In the genomic region with DNA sequence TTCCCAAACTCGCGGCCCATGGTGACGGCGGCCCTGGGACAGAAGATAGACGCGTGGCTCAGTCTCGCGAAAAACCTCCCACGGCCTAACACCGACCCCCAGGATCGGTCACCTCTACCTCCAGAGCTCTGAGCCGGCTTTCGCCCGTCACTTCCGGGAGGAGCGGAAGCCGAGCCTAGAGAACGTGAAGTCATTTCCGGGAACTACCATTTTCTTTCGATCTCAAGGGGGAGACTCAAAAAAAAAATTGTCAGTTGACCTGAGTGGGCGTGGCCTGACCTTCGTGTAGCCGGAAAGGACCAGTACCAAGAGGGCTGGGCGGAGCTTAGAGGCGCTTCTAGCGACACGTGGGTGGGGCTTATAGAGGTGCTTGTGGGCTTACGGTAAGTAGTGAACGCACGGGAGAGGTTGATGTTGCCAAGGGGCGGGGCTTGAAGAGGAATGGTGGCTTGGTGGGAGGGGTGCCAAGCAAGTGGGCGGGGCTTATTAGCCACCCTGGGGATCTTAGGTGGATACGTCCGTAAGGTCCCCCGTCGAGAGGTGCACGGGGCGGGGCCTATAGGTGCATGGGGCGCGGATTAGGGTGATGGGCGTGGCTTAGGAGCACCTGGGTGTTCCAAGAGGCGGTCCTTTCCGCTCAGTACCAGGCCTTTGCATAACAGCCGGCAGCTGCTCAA, we compare ENCODE assay signal across 8 mouse cellular contexts. TPM values are rescaled to one million over a fixed set of nuclear protein-coding genes. Genes with fewer than 3 reads are reported as not detected.
A peak's percentile ranks its signal among the peaks of the same experiment; 100 is the strongest.
DNase-seq lines count a peak whose midpoint lies in the region; ATAC-seq lines count a peak whose summit lies in the region.

Gene Uqcrq, minus strand, starts transcription at position 162 of the 677 bp plus-strand sequence.
Gene Gdf9, plus strand, starts transcription at position 354 of the 677 bp plus-strand sequence.

- no peaks in the 10 kb centered on the region for H3K27me3 ChIP-seq in heart, embryonic 10.5 days (ENCODE audit: insufficient read depth, poor library complexity, severe bottlenecking)
- no peaks in the 10 kb centered on the region for H3K27me3 ChIP-seq in kidney, embryonic 15.5 days

- DNase-seq in B cell, adult 2 months: peak; percentile 99 to 100
- DNase-seq in brain, adult 2 months (ENCODE audit: low read depth, low spot score): peak; percentile 100
- DNase-seq in heart, embryonic 10.5 days (ENCODE audit: low spot score): peak; percentile 100
- DNase-seq in liver: peak; percentile 99
- DNase-seq in spleen, postnatal 4 days (ENCODE audit: low spot score in 2 of 2): peak; percentile 98 to 99

- H3K4me3 ChIP-seq in heart, embryonic 10.5 days: peak within 1 kb of the TSS; percentile 88
- peak within 1 kb of the TSS; percentile 98 for H3K4me3 ChIP-seq in kidney, embryonic 15.5 days (replicated peaks)

- H3K27ac ChIP-seq in heart, embryonic 10.5 days: peak within 1 kb of the TSS; percentile 95
- H3K27ac ChIP-seq in kidney, embryonic 15.5 days: peak within 1 kb of the TSS; percentile 79

- H3K9me3 ChIP-seq in heart, embryonic 10.5 days: no peaks in the 10 kb centered on the region
- no peaks in the 10 kb centered on the region for H3K9me3 ChIP-seq in kidney, embryonic 15.5 days (replicated peaks)

- peaks cover 16% of the 10 kb centered on the region for H3K36me3 ChIP-seq in heart, embryonic 10.5 days
- peaks cover 21% of the 10 kb centered on the region for H3K36me3 ChIP-seq in kidney, embryonic 15.5 days

- H3K4me2 ChIP-seq in kidney, embryonic 15.5 days: peak within 1 kb of the TSS; percentile 81

- under 1% methylated on average over 44 of the region's 44 CpGs for WGBS in heart, embryonic 10.5 days
- under 1% methylated on average over 44 of the region's 44 CpGs for WGBS in kidney, embryonic 15.5 days

- peaks cover 21% of the 10 kb centered on the region for H3K4me1 ChIP-seq in heart, embryonic 10.5 days
- peaks cover 16% of the 10 kb centered on the region for H3K4me1 ChIP-seq in kidney, embryonic 15.5 days

- peak within 1 kb of the TSS; percentile 87 for H3K9ac ChIP-seq in kidney, embryonic 15.5 days

- ATAC-seq in erythroblast, adult 5-6 weeks (replicated peaks; ENCODE audit: low FRiP score, poor library complexity, severe bottlenecking): peak; percentile 89
- ATAC-seq in kidney, embryonic 15.5 days (replicated peaks; ENCODE audit: low FRiP score): peak; percentile 94
- peak; percentile 93 for ATAC-seq in monocyte, adult 5-6 weeks (replicated peaks; ENCODE audit: insufficient number of reproducible peaks, low FRiP score, low TSS enrichment, poor library complexity, severe bottlenecking)

RNA-seq across cellular contexts. Expression of gene Uqcrq, which starts in this region (rescaled TPM):
- 24.5 and 74.4 TPM in 2 replicates for total RNA-seq in erythroblast, adult 5-6 weeks (2015; ENCODE audit: low replicate concordance)
- total RNA-seq in erythroblast, adult 5-6 weeks (2017; ENCODE audit: low replicate concordance): 7.6 and 16.6 TPM in 2 replicates
- 854 and 1,100 TPM in 2 replicates for polyA plus RNA-seq in heart, embryonic 10.5 days (2016; fragmentation: Nextera tagmentation; extraction: Ambion mirVana)
- polyA plus RNA-seq in kidney, embryonic 15.5 days (2015; fragmentation: Nextera tagmentation; extraction: Ambion mirVana): 629 and 653 TPM in 2 replicates
- 11.2 to 22.8 TPM (median 17.8 TPM) in 3 replicates for total RNA-seq in monocyte, adult 5-6 weeks (2017)

RNA-seq across cellular contexts. Expression of gene Gdf9, which starts in this region (rescaled TPM):
- not detected in 2 replicates for total RNA-seq in erythroblast, adult 5-6 weeks (2015; ENCODE audit: low replicate concordance)
- not detected in 2 replicates for total RNA-seq in erythroblast, adult 5-6 weeks (2017; ENCODE audit: low replicate concordance)
- 0.74 and 1.5 TPM in 2 replicates for polyA plus RNA-seq in heart, embryonic 10.5 days (2016; fragmentation: Nextera tagmentation; extraction: Ambion mirVana)
- 2.2 and 2.3 TPM in 2 replicates for polyA plus RNA-seq in kidney, embryonic 15.5 days (2015; fragmentation: Nextera tagmentation; extraction: Ambion mirVana)
- not detected in 3 replicates for total RNA-seq in monocyte, adult 5-6 weeks (2017)

Comparison
In these comparisons a context has a peak if more than half of its experiments do, and no peak if none do; other contexts are left out.
1. Peak in every context shown above with its lines: DNase-seq, ATAC-seq, H3K4me3 ChIP-seq and H3K27ac ChIP-seq.